Mouse (Mus musculus) olfactory bulb, adult 2 months (tissue): Measurements from ENCODE around the gene Aldh1l1.

Experiments used
- CTCF ChIP-seq: fragments of 200-500 bp; IDR thresholded peaks from 2 replicates; pipeline ENCODE4 v1.5.1; 2012; ENCODE audit warnings: low read depth, mild to moderate bottlenecking, low read length, moderate library complexity; ENCODE audit not compliant: insufficient read depth
- POLR2A ChIP-seq: fragments of 200-500 bp; IDR thresholded peaks from 2 replicates; pipeline ENCODE4 v1.6.1; 2012; ENCODE audit warnings: mild to moderate bottlenecking, low read depth, low read length, moderate library complexity; ENCODE audit not compliant: insufficient read depth

DNA sequence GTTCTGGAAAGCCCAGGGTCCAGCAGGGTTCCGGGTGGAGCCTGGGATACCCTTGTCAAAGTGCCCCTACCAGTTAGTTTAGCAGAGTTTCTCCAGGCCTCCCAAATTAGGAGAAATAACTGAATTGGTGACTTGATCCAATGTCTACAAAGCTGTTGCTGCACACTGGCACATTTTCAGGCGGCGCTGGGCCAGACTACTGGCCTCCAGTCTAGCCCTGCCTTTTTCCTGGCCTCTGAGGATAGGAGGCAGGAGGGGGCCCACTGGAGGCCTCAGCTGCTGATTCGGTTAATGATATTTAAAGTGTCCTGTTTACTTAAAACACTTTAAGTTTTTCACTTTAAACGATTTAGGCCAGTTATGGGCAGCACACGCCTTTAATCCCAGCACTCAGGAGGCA is 138.0 kb downstream of the Aldh1l1 start:
- TF ChIP-seq CTCF: no peak
- no peak for TF ChIP-seq POLR2A
